Mouse (Mus musculus): ENCODE results near the gene Bud23. TPM values are rescaled to one million over a fixed set of nuclear protein-coding genes. Genes with fewer than 3 reads are reported as not detected.

Gene Bud23
- polyA plus RNA-seq, 1 experiment from 2014 or later = 98.6 TPM

- Histone ChIP-seq H3K27me3 (replicated peaks) (no peaks in the 10 kb centered on the region), H3K4me3 (replicated peaks) (peak overlapping the region; percentile 26), H3K27ac (peak overlapping the region; percentile 48; the same call in 1 of the 2 replicates), H3K9ac (no peak overlapping the region), H3K36me3 (no peaks in the 10 kb centered on the region), H3K9me3 (no peaks in the 10 kb centered on the region), H3K4me1 (peaks cover 37% of the 10 kb centered on the region), H3K4me2 (peak overlapping the region; percentile 42)
- WGBS = 9% methylated on average over 13 of the region's 16 CpGs
- ATAC-seq (ENCODE audit: insufficient read depth, low FRiP score, low read depth) = no peak
These were observed 51.9 kb downstream of the Bud23 start for GRCm38 (mm10) chr5:135012671-135013441.

- no peaks in the 10 kb centered on the region for H3K36me3 ChIP-seq
- no peak overlapping the region for H3K9ac ChIP-seq
- ATAC-seq (ENCODE audit: insufficient read depth, low FRiP score, low read depth) = no peak
- no peaks in the 10 kb centered on the region for H3K27me3 ChIP-seq (replicated peaks)
- no peaks in the 10 kb centered on the region for H3K9me3 ChIP-seq
- H3K4me1 ChIP-seq = peaks cover 39% of the 10 kb centered on the region
- peak overlapping the region; percentile 26 for H3K4me3 ChIP-seq (replicated peaks)
- WGBS = 29% methylated on average over 24 of the region's 26 CpGs
- peak overlapping the region; percentile 42 for H3K4me2 ChIP-seq
- H3K27ac ChIP-seq = peak overlapping the region; percentile 48; the same call in 1 of the 2 replicates
These were observed 52.7 kb downstream of the Bud23 start for GRCm38 (mm10) chr5:135011809-135012613.

DNA sequence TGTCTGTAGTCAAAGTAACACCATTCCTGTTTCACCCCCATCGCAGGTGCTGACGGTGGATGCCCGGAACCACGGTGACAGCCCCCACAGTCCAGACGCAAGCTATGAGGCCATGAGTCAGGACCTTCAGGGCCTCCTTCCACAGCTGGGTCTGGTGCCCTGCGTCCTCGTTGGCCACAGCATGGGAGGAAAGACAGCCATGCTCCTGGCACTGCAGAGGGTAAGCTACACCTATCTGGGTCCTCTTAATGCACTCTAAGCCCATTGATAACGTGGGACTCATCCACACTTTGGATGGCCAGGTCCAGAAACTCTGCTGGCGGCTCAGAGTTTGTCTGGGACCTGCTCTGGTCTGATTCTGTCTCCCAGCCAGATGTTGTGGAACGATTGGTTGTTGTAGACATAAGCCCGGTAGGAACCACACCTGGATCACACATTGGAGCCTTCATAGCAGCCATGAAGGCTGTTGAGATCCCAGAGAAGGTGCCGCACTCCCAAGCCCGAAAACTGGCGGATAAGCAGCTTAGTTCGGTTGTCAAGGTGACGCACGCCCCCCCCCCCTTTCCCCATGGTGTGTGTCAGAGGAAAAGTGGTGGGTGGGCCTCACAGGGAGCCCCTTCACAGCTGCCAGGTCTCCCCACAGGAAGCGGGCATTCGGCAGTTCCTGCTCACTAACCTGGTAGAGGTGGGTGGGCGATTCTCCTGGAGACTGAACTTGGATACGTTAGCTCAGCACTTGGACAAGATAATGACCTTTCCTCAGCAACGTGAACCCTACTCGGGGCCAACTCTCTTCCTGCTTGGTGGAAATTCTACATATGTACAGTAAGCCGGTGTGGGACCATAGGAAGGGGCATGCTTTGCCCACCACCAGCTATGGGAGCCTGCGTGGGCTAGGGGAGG is 53.7 kb downstream of the Bud23 start:
- H3K27ac ChIP-seq = no peak overlapping the region
- WGBS = 84% methylated on average over 25 of the region's 25 CpGs
- peak overlapping the region; percentile 59 for H3K4me2 ChIP-seq
- no peaks in the 10 kb centered on the region for H3K27me3 ChIP-seq (replicated peaks)
- no peaks in the 10 kb centered on the region for H3K9me3 ChIP-seq
- no peak overlapping the region for H3K9ac ChIP-seq
- H3K36me3 ChIP-seq = no peaks in the 10 kb centered on the region
- peak overlapping the region; percentile 59; the same call in 1 of the 2 replicates for H3K4me3 ChIP-seq (replicated peaks)
- peaks cover 39% of the 10 kb centered on the region for H3K4me1 ChIP-seq
- no peak for ATAC-seq (ENCODE audit: insufficient read depth, low FRiP score, low read depth)

GRCm38 (mm10) chr5:135010320-135010709 is 54.4 kb downstream of the Bud23 start:
- no peaks in the 10 kb centered on the region for H3K9me3 ChIP-seq
- peak overlapping the region; percentile 99 for H3K27ac ChIP-seq
- H3K4me1 ChIP-seq = peaks cover 37% of the 10 kb centered on the region
- ATAC-seq (ENCODE audit: insufficient read depth, low FRiP score, low read depth) = no peak
- 51% methylated on average over 7 of the region's 7 CpGs for WGBS
- H3K9ac ChIP-seq = 0 out of 2 replicates have a peak overlapping the region, but pooled peaks have one; percentile 42
- no peaks in the 10 kb centered on the region for H3K27me3 ChIP-seq (replicated peaks)
- H3K36me3 ChIP-seq = no peaks in the 10 kb centered on the region
- H3K4me2 ChIP-seq = peak overlapping the region; percentile 59
- peak overlapping the region; percentile 59 for H3K4me3 ChIP-seq (replicated peaks)

DNA sequence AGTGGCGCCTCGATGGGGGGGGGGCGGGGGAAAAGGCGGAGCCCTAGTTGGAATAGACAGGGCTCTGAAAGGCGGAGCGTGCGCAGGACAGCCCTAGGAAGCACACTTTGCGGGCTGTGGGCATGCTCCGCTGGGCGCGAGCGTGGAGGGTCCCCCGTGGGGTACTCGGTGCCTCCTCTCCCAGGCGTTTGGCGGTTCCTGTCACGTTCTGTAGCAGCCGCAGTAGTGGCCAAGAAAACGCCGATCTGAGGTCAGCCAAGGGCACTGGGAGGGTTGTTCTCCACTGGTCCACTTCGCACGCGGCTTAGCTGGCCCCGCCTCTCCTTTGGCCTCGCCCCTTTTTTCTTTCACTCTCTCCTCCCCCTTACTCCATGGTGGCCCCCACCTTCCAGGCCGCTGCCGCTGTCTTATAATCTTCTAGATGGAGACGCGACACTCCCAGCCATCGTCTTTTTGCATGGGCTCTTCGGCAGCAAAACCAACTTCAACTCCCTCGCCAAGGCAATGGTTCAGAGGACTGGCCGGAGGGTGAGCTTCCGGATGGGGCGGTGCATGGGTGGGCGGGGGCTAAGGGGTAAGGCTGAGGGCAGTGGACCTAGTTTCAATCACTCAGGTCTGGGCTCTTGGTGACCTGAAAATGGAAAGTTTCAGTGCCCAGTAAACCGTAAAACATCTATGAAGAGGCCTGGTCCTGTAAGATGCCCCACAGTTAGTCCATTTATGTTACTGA is 55.0 kb downstream of the Bud23 start:
- peaks cover 35% of the 10 kb centered on the region for H3K4me1 ChIP-seq
- peak overlapping the region; percentile 42; the same call in 1 of the 2 replicates for H3K9ac ChIP-seq
- under 1% methylated on average over 37 of the region's 37 CpGs for WGBS
- peak overlapping the region; percentile 99 for H3K27ac ChIP-seq
- no peaks in the 10 kb centered on the region for H3K27me3 ChIP-seq (replicated peaks)
- no peaks in the 10 kb centered on the region for H3K36me3 ChIP-seq
- H3K4me2 ChIP-seq = peak overlapping the region; percentile 59
- H3K4me3 ChIP-seq (replicated peaks) = peak overlapping the region; percentile 59
- H3K9me3 ChIP-seq = no peaks in the 10 kb centered on the region
- ATAC-seq (ENCODE audit: insufficient read depth, low FRiP score, low read depth) = peak; percentile 67

DNA sequence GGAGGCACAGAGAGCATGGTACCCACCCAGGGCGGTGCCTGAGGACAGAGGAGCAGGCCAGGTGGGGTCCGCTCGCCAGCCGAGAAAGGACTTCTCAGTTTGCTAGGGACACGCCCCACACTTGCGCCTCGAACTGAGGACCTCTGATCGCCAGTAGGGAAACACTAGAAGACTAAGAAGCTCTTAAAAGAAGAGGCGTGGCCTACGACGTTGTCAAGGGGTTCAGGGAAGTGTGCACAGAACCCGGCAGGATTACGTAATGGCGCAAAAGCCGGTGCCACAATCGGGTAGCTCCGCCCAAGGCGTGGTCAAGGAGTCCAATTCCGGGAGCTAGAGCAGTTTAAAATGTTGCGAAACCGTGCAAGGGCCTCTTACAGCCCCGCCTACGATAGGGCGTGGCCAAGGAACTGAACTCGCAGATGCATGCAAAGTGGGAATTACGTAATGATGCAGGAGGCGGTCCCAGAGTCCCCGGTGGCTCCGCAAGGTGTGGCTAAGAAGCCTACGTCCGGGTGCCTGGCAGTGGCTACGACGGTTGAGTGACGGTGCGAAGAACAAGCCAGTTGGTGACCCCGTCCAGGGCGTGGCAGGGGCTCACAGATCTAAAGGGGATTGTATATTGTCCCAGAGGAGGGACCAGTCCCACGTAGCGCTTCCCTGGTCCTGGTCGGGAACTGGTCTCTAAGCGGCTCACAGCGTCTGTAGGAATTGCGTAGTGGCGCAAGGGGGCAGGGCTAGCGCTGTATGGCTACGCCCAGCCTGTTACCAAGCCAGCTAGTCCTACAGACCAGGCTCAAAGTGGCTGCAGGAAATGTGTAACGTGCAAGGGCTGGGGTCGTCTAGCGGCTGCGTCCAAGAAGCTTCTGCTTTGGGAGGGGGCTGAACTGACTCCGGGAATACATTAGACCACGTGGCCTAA is 55.8 kb downstream of the Bud23 start, which contains the start of gene Abhd11:
Abhd11 (plus strand) TSS at position 482 of the 919 bp plus-strand sequence.
- peak within 1 kb of the TSS; percentile 94 for H3K4me2 ChIP-seq
- ATAC-seq (ENCODE audit: insufficient read depth, low FRiP score, low read depth) = peak; percentile 87
- peak within 1 kb of the TSS; percentile 59 for H3K4me3 ChIP-seq (replicated peaks)
- under 1% methylated on average over 52 of the region's 52 CpGs for WGBS
- no peaks in the 10 kb centered on the region for H3K9me3 ChIP-seq
- H3K27me3 ChIP-seq (replicated peaks) = no peaks in the 10 kb centered on the region
- peak within 1 kb of the TSS; percentile 55 for H3K9ac ChIP-seq
- H3K4me1 ChIP-seq = peaks cover 35% of the 10 kb centered on the region
- H3K36me3 ChIP-seq = no peaks in the 10 kb centered on the region
- peak within 1 kb of the TSS; percentile 99 for H3K27ac ChIP-seq

- H3K4me1 ChIP-seq = peaks cover 33% of the 10 kb centered on the region
- no peaks in the 10 kb centered on the region for H3K27me3 ChIP-seq (replicated peaks)
- peak overlapping the region; percentile 55 for H3K9ac ChIP-seq
- H3K27ac ChIP-seq = peak overlapping the region; percentile 97
- H3K36me3 ChIP-seq = no peaks in the 10 kb centered on the region
- WGBS = 27% methylated on average over 16 of the region's 16 CpGs
- H3K9me3 ChIP-seq = no peaks in the 10 kb centered on the region
- peak overlapping the region; percentile 59 for H3K4me3 ChIP-seq (replicated peaks)
- H3K4me2 ChIP-seq = peak overlapping the region; percentile 94
- no peak for ATAC-seq (ENCODE audit: insufficient read depth, low FRiP score, low read depth)
These were observed 56.8 kb downstream of the Bud23 start for GRCm38 (mm10) chr5:135007802-135008571.
